Mouse (Mus musculus) CH12.LX (cell line): ENCODE measurements around the gene Plppr3. TPM values are rescaled to one million over a fixed set of nuclear protein-coding genes. Genes with fewer than 3 reads are reported as not detected.

Experiments used
- DNase-seq: peaks from one replicate; pipeline ENCODE4 v3.0.0-alpha.2; 2013; ENCODE audit errors: extremely low read depth
- H3K27ac ChIP-seq: 2 replicates; pipeline ENCODE4 v1.5.1; 2012; ENCODE audit warnings: low read depth, mild to moderate bottlenecking, control low read depth, moderate library complexity; ENCODE audit not compliant: insufficient read depth
- H3K27me3 ChIP-seq: replicated peaks from 2 replicates; pipeline ENCODE3; 2012; ENCODE audit warnings: inconsistent platforms
- H3K36me3 ChIP-seq, 2 experiments: replicated peaks in 1 of 2; 2 replicates each; pipeline versions ENCODE3 to v1.6.1; 2012; ENCODE audit warnings: inconsistent platforms in 1 of 2, low read length in 1 of 2, mild to moderate bottlenecking in 1 of 2, mixed read lengths in 1 of 2, moderate library complexity in 1 of 2; ENCODE audit not compliant: control insufficient read depth in 1 of 2, insufficient read depth in 1 of 2
- H3K4me1 ChIP-seq, 2 experiments: 2 replicates each; pipeline ENCODE4 v1.6.1; 2012; ENCODE audit warnings: inconsistent platforms in 1 of 2, moderate library complexity in 1 of 2; ENCODE audit not compliant: insufficient read depth in 2 of 2, control insufficient read depth in 1 of 2
- H3K4me2 ChIP-seq: 2 replicates; pipeline ENCODE4 v1.6.1; 2012; ENCODE audit warnings: low read depth, mild to moderate bottlenecking, control low read depth; ENCODE audit not compliant: poor library complexity, insufficient read depth, severe bottlenecking
- H3K4me3 ChIP-seq, 3 experiments: fragments of 150-350 bp in 1 of 3; sonication (generic) in 1 of 3; replicated peaks in 1 of 3; 2 replicates each; pipeline versions ENCODE3 to v1.5.1; 2011 to 2012; ENCODE audit warnings: low read depth in 2 of 3, low read length in 2 of 3, mild to moderate bottlenecking in 2 of 3, moderate library complexity in 2 of 3, control low read depth in 1 of 3, improper control_type of control experiment in 1 of 3, inconsistent platforms in 1 of 3, mixed read lengths in 1 of 3; ENCODE audit not compliant: poor library complexity in 1 of 3
- H3K79me2 ChIP-seq: replicated peaks from 2 replicates; pipeline ENCODE4 v1.6.1; 2012; ENCODE audit warnings: mild to moderate bottlenecking, moderate library complexity; ENCODE audit not compliant: control insufficient read depth, poor library complexity, insufficient read depth, severe bottlenecking; ENCODE audit errors: extremely low read depth
- H3K9ac ChIP-seq: 2 replicates; pipeline ENCODE4 v1.6.1; 2012; ENCODE audit warnings: low read depth, mild to moderate bottlenecking, control low read depth, moderate library complexity; ENCODE audit not compliant: insufficient read depth
- H3K9me3 ChIP-seq: replicated peaks from 2 replicates; pipeline ENCODE3; 2012; ENCODE audit warnings: low read length, inconsistent platforms, mixed read lengths
- BHLHE40 ChIP-seq: IDR thresholded peaks from 2 replicates; pipeline ENCODE4 v1.6.1; 2011; ENCODE audit warnings: mild to moderate bottlenecking, low read depth, low read length, improper control_type of control experiment
- CHD1 ChIP-seq: IDR thresholded peaks from 2 replicates; pipeline ENCODE4 v1.6.1; 2012; ENCODE audit warnings: low read depth, low read length, improper control_type of control experiment, inconsistent platforms
- CHD2 ChIP-seq: IDR thresholded peaks from 2 replicates; pipeline ENCODE4 v1.6.1; 2011; ENCODE audit warnings: low read length, improper control_type of control experiment
- CTCF ChIP-seq, 2 experiments: IDR thresholded peaks in 1 of 2; conservative IDR thresholded peaks in 1 of 2; 2 replicates each; pipeline ENCODE4 v1.5.1; 2011 to 2012; ENCODE audit warnings: low read depth in 2 of 2, low read length in 2 of 2, improper control_type of control experiment in 1 of 2, inconsistent platforms in 1 of 2, mild to moderate bottlenecking in 1 of 2, moderate library complexity in 1 of 2
- ELF1 ChIP-seq: IDR thresholded peaks from 2 replicates; pipeline ENCODE4 v1.6.1; 2014; ENCODE audit warnings: low read depth, mild to moderate bottlenecking, inconsistent platforms, low read length, improper control_type of control experiment
- GABPA ChIP-seq: IDR thresholded peaks from 2 replicates; pipeline ENCODE4 v1.6.1; 2012; ENCODE audit warnings: low read depth, low read length, improper control_type of control experiment, inconsistent platforms; ENCODE audit not compliant: insufficient replicate concordance
- HCFC1 ChIP-seq: IDR thresholded peaks from 2 replicates; pipeline ENCODE4 v1.6.1; 2012; ENCODE audit warnings: low read depth, mild to moderate bottlenecking, inconsistent platforms, low read length, improper control_type of control experiment
- IRF4 ChIP-seq: IDR thresholded peaks from 2 replicates; pipeline ENCODE4 v1.6.1; 2014; ENCODE audit warnings: low read depth, mild to moderate bottlenecking, inconsistent platforms, low read length, improper control_type of control experiment
- MAFK ChIP-seq: IDR thresholded peaks from 2 replicates; pipeline ENCODE4 v1.6.1; 2011; ENCODE audit warnings: low read length, improper control_type of control experiment; ENCODE audit not compliant: insufficient replicate concordance
- MAZ ChIP-seq: IDR thresholded peaks from 2 replicates; pipeline ENCODE4 v1.6.1; 2012; ENCODE audit warnings: low read depth, mild to moderate bottlenecking, inconsistent platforms, low read length, improper control_type of control experiment, moderate library complexity
- MEF2A ChIP-seq: IDR thresholded peaks from 2 replicates; pipeline ENCODE4 v1.6.1; 2014; ENCODE audit warnings: low read depth, mild to moderate bottlenecking, inconsistent platforms, low read length, improper control_type of control experiment, borderline replicate concordance
- NRF1 ChIP-seq: IDR thresholded peaks from 2 replicates; pipeline ENCODE4 v1.6.1; 2014; ENCODE audit warnings: low read depth, mild to moderate bottlenecking, inconsistent platforms, low read length, improper control_type of control experiment, moderate library complexity
- PAX5 ChIP-seq: IDR thresholded peaks from 2 replicates; pipeline ENCODE4 v1.6.1; 2012; ENCODE audit warnings: low read length, inconsistent platforms, mixed read lengths
- POLR2A ChIP-seq: IDR thresholded peaks from 2 replicates; pipeline ENCODE4 v1.6.1; 2011; ENCODE audit warnings: low read depth, mild to moderate bottlenecking, improper control_type of control experiment, low read length
- POLR2AphosphoS2 ChIP-seq: IDR thresholded peaks from 2 replicates; pipeline ENCODE4 v1.6.1; 2011; ENCODE audit warnings: low read depth, low read length, improper control_type of control experiment
- RAD21 ChIP-seq: IDR thresholded peaks from 2 replicates; pipeline ENCODE4 v1.6.1; 2011; ENCODE audit warnings: low read depth, mild to moderate bottlenecking, low read length, improper control_type of control experiment, moderate library complexity
- RCOR1 ChIP-seq: conservative IDR thresholded peaks from 2 replicates; pipeline ENCODE4 v1.6.1; 2012; ENCODE audit warnings: low read depth, mild to moderate bottlenecking, inconsistent platforms, low read length, improper control_type of control experiment
- SIN3A ChIP-seq: IDR thresholded peaks from 2 replicates; pipeline ENCODE4 v1.6.1; 2012; ENCODE audit warnings: low read length, improper control_type of control experiment, inconsistent platforms
- SMC3 ChIP-seq: IDR thresholded peaks from 2 replicates; pipeline ENCODE4 v1.6.1; 2011; ENCODE audit warnings: low read depth, low read length, improper control_type of control experiment
- TCF12 ChIP-seq: IDR thresholded peaks from 2 replicates; pipeline ENCODE4 v1.6.1; 2014; ENCODE audit warnings: low read depth, mild to moderate bottlenecking, inconsistent platforms, low read length, improper control_type of control experiment
- USF1 ChIP-seq: IDR thresholded peaks from 2 replicates; pipeline ENCODE4 v1.6.1; 2014; ENCODE audit warnings: low read depth, mild to moderate bottlenecking, inconsistent platforms, low read length, improper control_type of control experiment
- USF2 ChIP-seq: conservative IDR thresholded peaks from 2 replicates; pipeline ENCODE4 v1.6.1; 2011; ENCODE audit warnings: low read depth, low read length, improper control_type of control experiment
- ZC3H11A ChIP-seq: IDR thresholded peaks from 2 replicates; pipeline ENCODE4 v1.6.1; 2012; ENCODE audit warnings: low read depth, mild to moderate bottlenecking, inconsistent platforms, low read length, improper control_type of control experiment
- ZNF384 ChIP-seq: IDR thresholded peaks from 2 replicates; pipeline ENCODE4 v1.6.1; 2012; ENCODE audit warnings: low read depth, low read length, improper control_type of control experiment, inconsistent platforms
- dilution Hi-C: fragments of 300-500 bp; cut with MboI; formaldehyde crosslinking; loops from 2 replicates; pipeline ENCODE4 v1.14.3; 2020; ENCODE audit warnings: low sequenced_read_pairs; ENCODE audit not compliant: extremely low pct_unique_long_range_greater_than_20kb, extremely low pct_ligation_motif_present
- in situ Hi-C: fragments of 300-500 bp; cut with MboI; formaldehyde crosslinking; loops from 3 replicates; pipeline ENCODE4 v1.14.3; 2019; ENCODE audit warnings: low sequenced_read_pairs, low pct_ligation_motif_present, low pct_unique_long_range_greater_than_20kb, mixed read lengths
- polyA plus RNA-seq: library from polyadenylated mRNA; unstranded; fragments of >175 nt; gene quantifications from 2 replicates; pipeline ENCODE4 v1.2.1, GENCODE M21; 2012; ENCODE audit warnings: low read depth; ENCODE audit not compliant: insufficient read length
- total RNA-seq, 2 experiments: library from RNA; depleted of rRNA; stranded (reverse); fragments of 300-350 nt in 1 of 2; fragments of >200 nt in 1 of 2; gene quantifications; 2 replicates each; pipeline ENCODE4 v1.2.3; 2012 to 2014

Gene Plppr3
- total and polyA plus RNA-seq, 3 experiments = 0.47 to 3.4 TPM; not detected in 1

DNA sequence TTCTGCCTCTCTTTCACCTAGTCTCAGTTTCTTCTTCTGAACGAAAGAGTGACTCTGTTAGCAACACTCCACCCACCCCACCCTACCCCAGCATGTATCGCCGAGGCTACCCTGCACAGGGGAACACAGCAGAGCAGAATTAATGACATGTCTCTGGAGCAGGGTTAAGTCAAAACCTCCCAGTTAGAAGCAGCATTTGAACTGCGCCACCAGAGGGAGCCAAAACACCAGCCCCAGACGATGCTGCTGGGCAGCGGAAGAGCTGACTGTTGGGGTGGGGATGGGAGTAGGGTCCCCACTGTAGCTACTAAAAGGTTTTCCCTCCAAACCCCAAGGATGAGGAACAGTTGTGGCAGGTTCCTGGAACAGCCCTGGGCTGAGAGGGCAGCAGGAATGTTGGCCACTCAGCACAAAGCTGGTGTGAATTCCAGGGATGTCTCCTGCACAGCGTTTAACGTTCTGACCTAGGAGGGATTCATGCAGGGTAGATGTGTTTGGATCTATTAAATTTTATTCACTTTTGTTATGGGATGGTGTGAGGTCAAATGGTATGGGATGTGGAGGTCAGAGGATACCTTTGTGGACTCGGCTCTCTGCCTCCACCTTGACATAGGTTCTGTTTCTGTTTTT lies 39.5 kb downstream of the Plppr3 start:
- H3K4me2 ChIP-seq = no peak overlapping the region
- no peak overlapping the region for H3K4me3 ChIP-seq
- dilution Hi-C loops = no loop called here
- no peak overlapping the region for H3K27ac ChIP-seq
- H3K36me3 ChIP-seq = no peaks in the 10 kb centered on the region
- H3K9me3 ChIP-seq = peaks cover 5% of the 10 kb centered on the region
- DNase-seq = peak; percentile 64
- peaks cover 24% of the 10 kb centered on the region for H3K27me3 ChIP-seq
- no peak overlapping the region for H3K9ac ChIP-seq
- in situ Hi-C loops = loop anchor here (5.0 kb wide), 1 partner anchor 87 kb away; the partner anchor contains the start of gene R3hdm4
- no peaks in the 10 kb centered on the region for H3K79me2 ChIP-seq
- TF ChIP-seq SIN3A (no peak), ELF1 (no peak), RAD21 (peak; percentile 92), SMC3 (peak; percentile 87), MEF2A (peak; percentile 26; the same call in 1 of the 2 replicates), RCOR1 (no peak), CTCF (conservative IDR thresholded peaks at IDR 0.05 in 1 of 2, IDR thresholded peaks at IDR 0.05 in 1 of 2; ENCODE audit: low read depth in 2 of 2, low read length in 2 of 2) (peak; percentile 62 to 94), IRF4 (peak; percentile 60), ZC3H11A (peak; percentile 57), NRF1 (no peak; the same call in 1 of the 2 replicates)
- H3K4me1 ChIP-seq = no peaks in the 10 kb centered on the region

DNA sequence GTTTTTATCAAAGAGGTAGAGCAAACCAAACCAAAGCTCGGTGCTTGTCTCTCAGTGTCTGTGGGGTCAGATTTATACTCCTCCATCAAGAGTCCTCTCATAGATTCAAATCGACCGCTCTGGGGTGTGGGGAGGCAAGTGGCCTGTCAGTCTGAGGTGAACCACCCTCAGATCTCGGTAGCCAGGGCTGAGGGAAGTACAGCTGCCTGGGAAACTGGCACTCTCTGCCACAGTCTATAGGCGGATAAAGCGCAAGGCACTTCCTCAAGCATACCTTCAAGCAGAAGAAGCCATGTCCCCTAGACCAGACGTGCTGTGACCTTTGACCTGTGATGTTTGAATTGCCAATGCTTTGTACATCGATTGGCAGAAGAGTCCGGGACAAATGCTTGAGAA lies 41.6 kb downstream of the Plppr3 start:
- Histone ChIP-seq H3K36me3 (no peaks in the 10 kb centered on the region), H3K4me1 (no peaks in the 10 kb centered on the region), H3K27ac (no peak overlapping the region), H3K79me2 (no peaks in the 10 kb centered on the region), H3K4me2 (no peak overlapping the region), H3K4me3 (no peak overlapping the region), H3K9ac (no peak overlapping the region), H3K27me3 (peaks cover 42% of the 10 kb centered on the region), H3K9me3 (peaks cover 5% of the 10 kb centered on the region)
- dilution Hi-C loops = no loop called here
- no peak for DNase-seq
- TF ChIP-seq USF2 (no peak), MAFK (no peak), USF1 (no peak), MAZ (no peak), ZNF384 (no peak), CTCF (conservative IDR thresholded peaks at IDR 0.05 in 1 of 2, IDR thresholded peaks at IDR 0.05 in 1 of 2; ENCODE audit: low read depth in 2 of 2, low read length in 2 of 2) (no peak), CHD2 (no peak), CHD1 (no peak), PAX5 (no peak), HCFC1 (no peak), TCF12 (no peak), IRF4 (no peak), POLR2A (no peak), GABPA (no peak), BHLHE40 (no peak), RCOR1 (no peak), POLR2AphosphoS2 (no peak), RAD21 (no peak)
- in situ Hi-C loops = loop anchor here (5.0 kb wide), 1 partner anchor 90 kb away; the partner anchor contains the start of gene R3hdm4
